ENCODE assay signal across 12 mouse cellular contexts in the genomic region with DNA sequence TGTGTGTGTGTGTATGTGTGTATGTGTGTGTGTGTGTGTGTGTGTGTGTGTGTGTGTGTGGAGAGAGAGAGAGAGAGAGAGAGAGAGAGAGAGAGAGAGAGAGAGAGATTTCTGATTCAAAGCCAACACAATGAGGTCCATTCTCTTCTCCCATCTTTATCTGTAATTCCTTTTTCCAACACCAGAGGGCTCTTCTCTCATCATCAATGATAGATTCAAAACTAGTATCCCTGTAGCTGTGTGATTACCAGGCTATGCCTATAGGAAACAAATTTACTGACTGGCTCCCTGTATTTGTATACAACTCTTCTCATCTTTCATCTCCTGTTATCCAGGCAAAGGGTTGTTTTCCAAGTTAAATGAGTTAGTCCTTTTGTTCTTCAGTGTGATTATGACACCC.
A peak's percentile ranks its signal among the peaks of the same experiment; 100 is the strongest.
DNase-seq lines count a peak whose midpoint lies in the region; ATAC-seq and TF ChIP-seq lines count a peak whose summit lies in the region.
"Had no signal": no experiment of that assay in that cellular context is flagged by ENCODE, and none has a peak within 500 bp of the region (broad histone marks: within the 10 kb centered on the region; RNA-seq: fewer than 3 reads in every experiment).

No protein-coding gene starts in this region.

- peak; percentile 51 for TF ChIP-seq RAD21 in MEL (IDR thresholded peaks at IDR 0.05; ENCODE audit: low read depth, low read length)

- H3K36me3 ChIP-seq in MEL (ENCODE audit: control insufficient read depth in 1 of 2, insufficient read depth in 2 of 2, low read length in 2 of 2), result no peaks in the 10 kb centered on the region
- H3K36me3 ChIP-seq in kidney, embryonic 15.5 days, result no peaks in the 10 kb centered on the region
- H3K36me3 ChIP-seq: heart, embryonic 13.5 days had no signal

- DNase-seq in kidney, adult 9 months, result peak; percentile 51
- no peak for DNase-seq in kidney, adult 18-20 months
- DNase-seq in CD4-positive helper T cell, adult 2 months (ENCODE audit: low read depth, low spot score), result peak; percentile 38
- DNase-seq in MEL (ENCODE audit: low read depth, low spot score), result peak; percentile 56
- peak; percentile 16 for DNase-seq in forelimb bud, embryonic 11.5 days (ENCODE audit: low read depth, low spot score)
- no peak for DNase-seq in cerebellum, postnatal 36 days
- DNase-seq: cerebellum, adult 2 months; right cerebral cortex, postnatal 25 days; thymus, postnatal 36 days had no signal

- no peaks in the 10 kb centered on the region for H3K9me3 ChIP-seq in MEL (replicated peaks; ENCODE audit: insufficient read depth, low read length)
- H3K9me3 ChIP-seq in kidney, embryonic 15.5 days (replicated peaks), result no peaks in the 10 kb centered on the region
- H3K9me3 ChIP-seq: forebrain, embryonic 13.5 days; heart, embryonic 13.5 days had no signal

- TF ChIP-seq POLR2A in MEL (IDR thresholded peaks at IDR 0.05; ENCODE audit: control insufficient read depth in 1 of 2, insufficient read depth in 1 of 2, low read depth in 1 of 2, low read length in 2 of 2, poor library complexity in 1 of 2), result no peak

- peak in 2 of 3 experiments; percentile 23 to 60; a peak in 3 of 6 replicates for TF ChIP-seq CTCF in MEL (IDR thresholded peaks at IDR 0.05 in 2 of 3, conservative IDR thresholded peaks at IDR 0.05 in 1 of 3; ENCODE audit: control insufficient read depth in 1 of 3, insufficient read depth in 1 of 3, low read depth in 2 of 3, low read length in 3 of 3, poor library complexity in 1 of 3, severe bottlenecking in 1 of 3)

- H3K4me1 ChIP-seq in MEL (ENCODE audit: control insufficient read depth in 1 of 2, insufficient read depth in 2 of 2, low read length in 2 of 2), result no peaks in the 10 kb centered on the region
- no peaks in the 10 kb centered on the region for H3K4me1 ChIP-seq in kidney, embryonic 15.5 days
- H3K4me1 ChIP-seq: forebrain, embryonic 13.5 days; heart, embryonic 13.5 days had no signal

- H3K4me3 ChIP-seq in MEL (ENCODE audit: control insufficient read depth in 1 of 2, insufficient read depth in 1 of 2, low read depth in 2 of 2, low read length in 2 of 2), result no peak overlapping the region
- no peak overlapping the region for H3K4me3 ChIP-seq in kidney, embryonic 15.5 days (replicated peaks)
- H3K4me3 ChIP-seq: forebrain, embryonic 13.5 days; heart, embryonic 13.5 days had no signal

- no peaks in the 10 kb centered on the region for H3K79me2 ChIP-seq in MEL (ENCODE audit: control insufficient read depth, insufficient read depth, low read length, poor library complexity)

- H3K4me2 ChIP-seq in kidney, embryonic 15.5 days, result no peak overlapping the region
- H3K4me2 ChIP-seq: forebrain, embryonic 13.5 days; heart, embryonic 13.5 days had no signal

- no peak for TF ChIP-seq EP300 in MEL (IDR thresholded peaks at IDR 0.05; ENCODE audit: low read depth in 1 of 2, low read length in 2 of 2)

- no peak overlapping the region for H3K9ac ChIP-seq in MEL (ENCODE audit: control insufficient read depth, low read depth, low read length, poor library complexity, severe bottlenecking)
- no peak overlapping the region for H3K9ac ChIP-seq in kidney, embryonic 15.5 days
- H3K9ac ChIP-seq: forebrain, embryonic 13.5 days; heart, embryonic 13.5 days had no signal

- no peak overlapping the region for H3K27ac ChIP-seq in MEL (ENCODE audit: control insufficient read depth, low read depth, low read length)
- H3K27ac ChIP-seq in kidney, embryonic 15.5 days, result no peak overlapping the region
- H3K27ac ChIP-seq: forebrain, embryonic 13.5 days; heart, embryonic 13.5 days had no signal

- no peak for ATAC-seq in kidney, embryonic 15.5 days (replicated peaks; ENCODE audit: low FRiP score)
- ATAC-seq: forebrain, embryonic 13.5 days had no signal

- no peaks in the 10 kb centered on the region for H3K27me3 ChIP-seq in MEL (ENCODE audit: control insufficient read depth in 1 of 2, insufficient read depth in 2 of 2, low read length in 2 of 2)
- no peaks in the 10 kb centered on the region for H3K27me3 ChIP-seq in kidney, embryonic 15.5 days
- H3K27me3 ChIP-seq: forebrain, embryonic 13.5 days; heart, embryonic 13.5 days had no signal

TF ChIP-seq in MEL, 35 proteins besides CTCF, POLR2A, EP300 and RAD21:
- TF ChIP-seq E2F4 (IDR thresholded peaks at IDR 0.05; ENCODE audit: borderline replicate concordance, low read depth, low read length) (no peak), ZC3H11A (IDR thresholded peaks at IDR 0.05; ENCODE audit: low read depth, low read length) (peak; percentile 41), SMC3 (IDR thresholded peaks at IDR 0.05; ENCODE audit: low read depth, low read length) (peak; percentile 78)

Comparison
In these comparisons a context has a peak if more than half of its experiments do, and no peak if none do; other contexts are left out.
1. DNase-seq: peak in kidney, adult 9 months (single experiment), CD4-positive helper T cell, adult 2 months (single experiment), MEL (single experiment) and forelimb bud, embryonic 11.5 days (single experiment); none in kidney, adult 18-20 months (single experiment) and cerebellum, postnatal 36 days (0 of 2).